Mouse (Mus musculus): ENCODE measurements around the gene Wdr27.

- TF ChIP-seq CTCF (IDR thresholded peaks at IDR 0.05; ENCODE audit: extremely low read depth, insufficient read length, insufficient replicate concordance, low read depth, low read length) = no peak
- TF ChIP-seq POLR2A (IDR thresholded peaks at IDR 0.05; ENCODE audit: low read depth, low read length) = no peak
Observed at GRCm38 (mm10) chr17:14816107-14816506, 126.9 kb downstream of the Wdr27 start.

Measured in small intestine, adult 2 months (tissue).